Mouse (Mus musculus): ENCODE data around the gene Rassf3.

GRCm38 (mm10) chr10:121489941-121490340 lies 13.8 kb upstream of the Rassf3 start:
- TF ChIP-seq CTCF (IDR thresholded peaks at IDR 0.05; ENCODE audit: borderline replicate concordance, control insufficient read depth, extremely low read depth, insufficient read depth, low read length, poor library complexity) (no peak), POLR2A (IDR thresholded peaks at IDR 0.05; ENCODE audit: control insufficient read depth, extremely low read depth, insufficient read depth, low read length, poor library complexity) (no peak)

Measured in thymus, adult 2 months (tissue).